Mouse (Mus musculus): ENCODE results near the gene Lnx2. TPM values are rescaled to one million over a fixed set of nuclear protein-coding genes. Genes with fewer than 3 reads are reported as not detected.

Lnx2 gene
- polyA plus RNA-seq, 1 experiment from 2014 or later, result 14.0 TPM

GRCm38 (mm10) chr5:147013845-147014244 lies 62.5 kb downstream of the Lnx2 start:
- Histone ChIP-seq H3K36me3 (peaks cover 25% of the 10 kb centered on the region), H3K4me2 (no peak overlapping the region), H3K4me1 (replicated peaks) (peaks cover 3% of the 10 kb centered on the region; the same call in 1 of the 2 replicates), H3K9me3 (replicated peaks) (no peaks in the 10 kb centered on the region), H3K27ac (ENCODE audit: poor library complexity, severe bottlenecking) (no peak overlapping the region), H3K4me3 (no peak overlapping the region), H3K27me3 (replicated peaks) (no peaks in the 10 kb centered on the region), H3K9ac (no peak overlapping the region)
- ATAC-seq (ENCODE audit: insufficient number of reproducible peaks, low FRiP score), result no peak
- WGBS, result 33% methylated on average over 6 of the region's 6 CpGs

GRCm38 (mm10) chr5:147011333-147011732 lies 65.1 kb downstream of the Lnx2 start:
- H3K4me1 ChIP-seq (replicated peaks), result peaks cover 3% of the 10 kb centered on the region; the same call in 1 of the 2 replicates
- no peak for ATAC-seq (ENCODE audit: insufficient number of reproducible peaks, low FRiP score)

GRCm38 (mm10) chr5:147003303-147003702 lies 73.1 kb downstream of the Lnx2 start:
- Histone ChIP-seq H3K27me3 (replicated peaks) (no peaks in the 10 kb centered on the region), H3K4me3 (no peak overlapping the region), H3K9me3 (replicated peaks) (peaks cover 19% of the 10 kb centered on the region), H3K36me3 (no peaks in the 10 kb centered on the region), H3K27ac (ENCODE audit: poor library complexity, severe bottlenecking) (no peak overlapping the region), H3K4me2 (no peak overlapping the region), H3K9ac (no peak overlapping the region), H3K4me1 (replicated peaks) (no peaks in the 10 kb centered on the region)
- WGBS, result 50% methylated on average over 1 of the region's 1 CpGs
- no peak for ATAC-seq (ENCODE audit: insufficient number of reproducible peaks, low FRiP score)

More at GRCm38 (mm10) chr5:147011333-147011732, 65.1 kb downstream of the Lnx2 start:
- Histone ChIP-seq H3K4me2 (no peak overlapping the region), H3K9ac (no peak overlapping the region), H3K4me3 (no peak overlapping the region), H3K27me3 (replicated peaks) (no peaks in the 10 kb centered on the region; the same call in 1 of the 2 replicates), H3K9me3 (replicated peaks) (no peaks in the 10 kb centered on the region; the same call in 1 of the 2 replicates), H3K27ac (ENCODE audit: poor library complexity, severe bottlenecking) (no peak overlapping the region), H3K36me3 (peaks cover 5% of the 10 kb centered on the region)
- WGBS, result 81% methylated on average over 10 of the region's 10 CpGs

GRCm38 (mm10) chr5:147001312-147001711 lies 75.1 kb downstream of the Lnx2 start:
- no peak for ATAC-seq (ENCODE audit: insufficient number of reproducible peaks, low FRiP score)
- no peak overlapping the region for H3K4me2 ChIP-seq
- H3K27me3 ChIP-seq (replicated peaks), result no peaks in the 10 kb centered on the region
- no peak overlapping the region for H3K4me3 ChIP-seq
- H3K36me3 ChIP-seq, result no peaks in the 10 kb centered on the region
- H3K9ac ChIP-seq, result no peak overlapping the region
- H3K4me1 ChIP-seq (replicated peaks), result no peaks in the 10 kb centered on the region
- peaks cover 19% of the 10 kb centered on the region for H3K9me3 ChIP-seq (replicated peaks)
- H3K27ac ChIP-seq (ENCODE audit: poor library complexity, severe bottlenecking), result no peak overlapping the region
- 81% methylated on average over 4 of the region's 4 CpGs for WGBS

- no peak overlapping the region for H3K4me3 ChIP-seq
- H3K27me3 ChIP-seq (replicated peaks), result no peaks in the 10 kb centered on the region
- H3K27ac ChIP-seq (ENCODE audit: poor library complexity, severe bottlenecking), result no peak overlapping the region
- no peak for ATAC-seq (ENCODE audit: insufficient number of reproducible peaks, low FRiP score)
- no peak overlapping the region for H3K9ac ChIP-seq
- no peaks in the 10 kb centered on the region for H3K36me3 ChIP-seq
- H3K4me1 ChIP-seq (replicated peaks), result no peaks in the 10 kb centered on the region
- no peak overlapping the region for H3K4me2 ChIP-seq
- H3K9me3 ChIP-seq (replicated peaks), result peaks cover 11% of the 10 kb centered on the region
- WGBS, result 91% methylated on average over 12 of the region's 12 CpGs
Observed at GRCm38 (mm10) chr5:146998802-146999201, 77.6 kb downstream of the Lnx2 start.

- Histone ChIP-seq H3K27me3 (replicated peaks) (no peaks in the 10 kb centered on the region), H3K4me2 (no peak overlapping the region), H3K27ac (ENCODE audit: poor library complexity, severe bottlenecking) (no peak overlapping the region), H3K4me3 (no peak overlapping the region), H3K4me1 (replicated peaks) (no peaks in the 10 kb centered on the region), H3K36me3 (no peaks in the 10 kb centered on the region), H3K9ac (no peak overlapping the region), H3K9me3 (replicated peaks) (peaks cover 3% of the 10 kb centered on the region)
- WGBS, result 80% methylated on average over 7 of the region's 7 CpGs
- no peak for ATAC-seq (ENCODE audit: insufficient number of reproducible peaks, low FRiP score)
Observed at GRCm38 (mm10) chr5:146996812-146997211, 79.6 kb downstream of the Lnx2 start.

GRCm38 (mm10) chr5:146994973-146995372 lies 81.4 kb downstream of the Lnx2 start:
- Histone ChIP-seq H3K27ac (ENCODE audit: poor library complexity, severe bottlenecking) (no peak overlapping the region), H3K9ac (no peak overlapping the region), H3K4me3 (no peak overlapping the region), H3K36me3 (no peaks in the 10 kb centered on the region), H3K4me1 (replicated peaks) (no peaks in the 10 kb centered on the region), H3K9me3 (replicated peaks) (no peaks in the 10 kb centered on the region; the same call in 1 of the 2 replicates), H3K4me2 (no peak overlapping the region), H3K27me3 (replicated peaks) (no peaks in the 10 kb centered on the region)
- 48% methylated on average over 6 of the region's 6 CpGs for WGBS
- ATAC-seq (ENCODE audit: insufficient number of reproducible peaks, low FRiP score), result no peak

GRCm38 (mm10) chr5:146993509-146993908 lies 82.9 kb downstream of the Lnx2 start:
- Histone ChIP-seq H3K9ac (no peak overlapping the region), H3K4me2 (no peak overlapping the region), H3K9me3 (replicated peaks) (no peaks in the 10 kb centered on the region), H3K4me3 (no peak overlapping the region), H3K27ac (ENCODE audit: poor library complexity, severe bottlenecking) (no peak overlapping the region), H3K4me1 (replicated peaks) (peaks cover 4% of the 10 kb centered on the region; the same call in 1 of the 2 replicates), H3K27me3 (replicated peaks) (no peaks in the 10 kb centered on the region), H3K36me3 (no peaks in the 10 kb centered on the region)
- 70% methylated on average over 8 of the region's 8 CpGs for WGBS
- ATAC-seq (ENCODE audit: insufficient number of reproducible peaks, low FRiP score), result no peak

- Histone ChIP-seq H3K9me3 (replicated peaks) (no peaks in the 10 kb centered on the region), H3K4me1 (replicated peaks) (peaks cover 4% of the 10 kb centered on the region; the same call in 1 of the 2 replicates), H3K27me3 (replicated peaks) (peaks cover 30% of the 10 kb centered on the region), H3K27ac (ENCODE audit: poor library complexity, severe bottlenecking) (no peak overlapping the region), H3K36me3 (no peaks in the 10 kb centered on the region), H3K4me3 (no peak overlapping the region), H3K4me2 (no peak overlapping the region), H3K9ac (no peak overlapping the region)
- 42% methylated on average over 5 of the region's 5 CpGs for WGBS
- ATAC-seq (ENCODE audit: insufficient number of reproducible peaks, low FRiP score), result no peak
Observed at GRCm38 (mm10) chr5:146989051-146989450, 87.3 kb downstream of the Lnx2 start.

- Histone ChIP-seq H3K4me3 (no peak overlapping the region), H3K27me3 (replicated peaks) (peaks cover 39% of the 10 kb centered on the region), H3K4me2 (no peak overlapping the region), H3K27ac (ENCODE audit: poor library complexity, severe bottlenecking) (no peak overlapping the region), H3K4me1 (replicated peaks) (peaks cover 4% of the 10 kb centered on the region; the same call in 1 of the 2 replicates), H3K9me3 (replicated peaks) (no peaks in the 10 kb centered on the region), H3K36me3 (no peaks in the 10 kb centered on the region), H3K9ac (no peak overlapping the region)
- no peak for ATAC-seq (ENCODE audit: insufficient number of reproducible peaks, low FRiP score)
- WGBS, result 89% methylated on average over 10 of the region's 10 CpGs
Observed at GRCm38 (mm10) chr5:146987588-146987987, 88.8 kb downstream of the Lnx2 start.

GRCm38 (mm10) chr5:146985725-146986433 lies 90.5 kb downstream of the Lnx2 start:
- H3K4me3 ChIP-seq, result no peak overlapping the region
- ATAC-seq (ENCODE audit: insufficient number of reproducible peaks, low FRiP score), result no peak
- peak overlapping the region; percentile 40 for H3K4me2 ChIP-seq
- WGBS, result 58% methylated on average over 21 of the region's 21 CpGs
- H3K9ac ChIP-seq, result no peak overlapping the region
- peaks cover 4% of the 10 kb centered on the region; the same call in 1 of the 2 replicates for H3K4me1 ChIP-seq (replicated peaks)
- peaks cover 46% of the 10 kb centered on the region for H3K27me3 ChIP-seq (replicated peaks)
- no peaks in the 10 kb centered on the region for H3K9me3 ChIP-seq (replicated peaks)
- no peaks in the 10 kb centered on the region for H3K36me3 ChIP-seq
- no peak overlapping the region for H3K27ac ChIP-seq (ENCODE audit: poor library complexity, severe bottlenecking)
